Mouse (Mus musculus) retina, embryonic 14.5 days (tissue): ENCODE data around the gene Ccdc96.

Experiments used
- DNase-seq: peaks from one replicate; pipeline ENCODE4 v3.0.0-alpha.2; 2015; ENCODE audit warnings: low spot score

Gene Ccdc96

GRCm38 (mm10) chr5:36484171-36484990, at the start of gene Ccdc96, which contains the start of gene Tada2b:
TSS of gene Ccdc96 (plus strand) at chr5:36484588.
TSS of gene Tada2b (minus strand) at chr5:36484285.
- peak; percentile 99 for DNase-seq

GRCm38 (mm10) chr5:36436858-36437257, 47.5 kb upstream of the Ccdc96 start:
- DNase-seq = no peak

GRCm38 (mm10) chr5:36440741-36441140, 43.6 kb upstream of the Ccdc96 start:
- no peak for DNase-seq

GRCm38 (mm10) chr5:36444611-36445010, 39.8 kb upstream of the Ccdc96 start:
- no peak for DNase-seq

- DNase-seq = no peak
Observed at GRCm38 (mm10) chr5:36445028-36445427, 39.4 kb upstream of the Ccdc96 start.

- no peak for DNase-seq
Observed at GRCm38 (mm10) chr5:36446166-36446890, 38.1 kb upstream of the Ccdc96 start.

GRCm38 (mm10) chr5:36447872-36448271, 36.5 kb upstream of the Ccdc96 start:
- no peak for DNase-seq

GRCm38 (mm10) chr5:36449710-36450358, 34.6 kb upstream of the Ccdc96 start:
- DNase-seq = no peak

GRCm38 (mm10) chr5:36451119-36451518, 33.3 kb upstream of the Ccdc96 start:
- DNase-seq = no peak

GRCm38 (mm10) chr5:36451872-36452389, 32.5 kb upstream of the Ccdc96 start:
- DNase-seq = peak; percentile 39

- DNase-seq = no peak
Observed at GRCm38 (mm10) chr5:36452821-36453220, 31.6 kb upstream of the Ccdc96 start.

GRCm38 (mm10) chr5:36457706-36458105, 26.7 kb upstream of the Ccdc96 start:
- no peak for DNase-seq

GRCm38 (mm10) chr5:36458926-36459325, 25.5 kb upstream of the Ccdc96 start:
- DNase-seq = peak; percentile 78

GRCm38 (mm10) chr5:36460712-36461111, 23.7 kb upstream of the Ccdc96 start:
- no peak for DNase-seq

- DNase-seq = no peak
Observed at GRCm38 (mm10) chr5:36461231-36461630, 23.2 kb upstream of the Ccdc96 start.

GRCm38 (mm10) chr5:36462810-36463209, 21.6 kb upstream of the Ccdc96 start:
- DNase-seq = peak; percentile 88

- peak; percentile 90 for DNase-seq
Observed at GRCm38 (mm10) chr5:36463391-36463790, 21.0 kb upstream of the Ccdc96 start.

- DNase-seq = peak; percentile 100
Observed at GRCm38 (mm10) chr5:36464709-36465661, 19.4 kb upstream of the Ccdc96 start, which contains the start of gene Grpel1. TSS of gene Grpel1 (plus strand) at chr5:36464998.

GRCm38 (mm10) chr5:36465889-36466288, 18.5 kb upstream of the Ccdc96 start:
- DNase-seq = no peak

GRCm38 (mm10) chr5:36471206-36471605, 13.2 kb upstream of the Ccdc96 start:
- DNase-seq = no peak
